Mouse (Mus musculus): Measurements from ENCODE around the gene Slc9a8.
"Not testable (repeated sequence)": the region's sequence is repeated elsewhere in the genome, so short reads cannot be mapped to it uniquely, and the experiment has no call there.

Slc9a8 gene

GRCm38 (mm10) chr2:167421330-167422149 lies at the start of gene Slc9a8:
TSS of gene Slc9a8 (plus strand) at chr2:167421712.
- DNase-seq (ENCODE audit: low spot score in 2 of 2): peak; percentile 85 to 95

GRCm38 (mm10) chr2:167373266-167373665 lies 48.2 kb upstream of the Slc9a8 start:
- DNase-seq (ENCODE audit: low spot score in 2 of 2): peak; percentile 38 to 65

- no peak for DNase-seq (ENCODE audit: low spot score in 2 of 2)
These were observed 47.2 kb upstream of the Slc9a8 start for GRCm38 (mm10) chr2:167374191-167374805.

- no peak for DNase-seq (ENCODE audit: low spot score in 2 of 2)
These were observed 46.4 kb upstream of the Slc9a8 start for GRCm38 (mm10) chr2:167375135-167375534.

GRCm38 (mm10) chr2:167375688-167376087 lies 45.8 kb upstream of the Slc9a8 start:
- no peak for DNase-seq (ENCODE audit: low spot score in 2 of 2)

GRCm38 (mm10) chr2:167376160-167376564 lies 45.4 kb upstream of the Slc9a8 start:
- DNase-seq (ENCODE audit: low spot score in 2 of 2): no peak

GRCm38 (mm10) chr2:167377697-167378096 lies 43.8 kb upstream of the Slc9a8 start:
- DNase-seq (ENCODE audit: low spot score in 2 of 2): no peak

- no peak for DNase-seq (ENCODE audit: low spot score in 2 of 2)
These were observed 42.5 kb upstream of the Slc9a8 start for GRCm38 (mm10) chr2:167378972-167379371.

- no peak for DNase-seq (ENCODE audit: low spot score in 2 of 2)
These were observed 40.8 kb upstream of the Slc9a8 start for GRCm38 (mm10) chr2:167380615-167381285.

- DNase-seq (ENCODE audit: low spot score in 2 of 2): no peak
These were observed 39.9 kb upstream of the Slc9a8 start for GRCm38 (mm10) chr2:167381596-167381995.

GRCm38 (mm10) chr2:167382389-167382788 lies 39.1 kb upstream of the Slc9a8 start:
- DNase-seq (ENCODE audit: low spot score in 2 of 2): no peak

- DNase-seq (ENCODE audit: low spot score in 2 of 2): no peak
These were observed 37.8 kb upstream of the Slc9a8 start for GRCm38 (mm10) chr2:167383666-167384083.

GRCm38 (mm10) chr2:167386456-167386855 lies 35.1 kb upstream of the Slc9a8 start:
- no peak for DNase-seq (ENCODE audit: low spot score in 2 of 2)

GRCm38 (mm10) chr2:167386998-167387397 lies 34.5 kb upstream of the Slc9a8 start:
- DNase-seq (ENCODE audit: low spot score in 2 of 2): no peak

- DNase-seq (ENCODE audit: low spot score in 2 of 2): no peak
These were observed 27.1 kb upstream of the Slc9a8 start for GRCm38 (mm10) chr2:167394426-167394825.

- not testable (repeated sequence) for DNase-seq (ENCODE audit: low spot score in 2 of 2)
These were observed 25.1 kb upstream of the Slc9a8 start for GRCm38 (mm10) chr2:167396420-167396819.

- DNase-seq (ENCODE audit: low spot score in 2 of 2): no peak
These were observed 22.5 kb upstream of the Slc9a8 start for GRCm38 (mm10) chr2:167399012-167399411.

GRCm38 (mm10) chr2:167399646-167400045 lies 21.9 kb upstream of the Slc9a8 start:
- no peak for DNase-seq (ENCODE audit: low spot score in 2 of 2)

- DNase-seq (ENCODE audit: low spot score in 2 of 2): no peak
These were observed 18.4 kb upstream of the Slc9a8 start for GRCm38 (mm10) chr2:167403085-167403484.

- DNase-seq (ENCODE audit: low spot score in 2 of 2): no peak
These were observed 16.2 kb upstream of the Slc9a8 start for GRCm38 (mm10) chr2:167405101-167405880.

GRCm38 (mm10) chr2:167407296-167407929 lies 14.1 kb upstream of the Slc9a8 start:
- DNase-seq (ENCODE audit: low spot score in 2 of 2): no peak

All from cerebellum, postnatal 4 days (tissue).